ENCODE assay signal across 14 mouse cellular contexts in genomic region chr17:84039444-84039843, GRCm38 (mm10).
DNase-seq lines count a peak whose midpoint lies in the region; ATAC-seq and TF ChIP-seq lines count a peak whose summit lies in the region.
"Had no signal": no experiment of that assay in that cellular context is flagged by ENCODE, and none has a peak within 500 bp of the region (broad histone marks: within the 10 kb centered on the region; RNA-seq: fewer than 3 reads in every experiment).

No protein-coding gene starts in this region.

- H3K9me3 ChIP-seq in kidney, postnatal 0 days (replicated peaks; ENCODE audit: low read length), result 0 out of 2 replicates have a peak, but pooled peaks cover 5% of the 10 kb centered on the region
- H3K9me3 ChIP-seq in CH12.LX (replicated peaks; ENCODE audit: low read length), result peaks cover 2% of the 10 kb centered on the region
- H3K9me3 ChIP-seq in liver, postnatal 0 days (ENCODE audit: low read length), result no peaks in the 10 kb centered on the region
- H3K9me3 ChIP-seq: forebrain, embryonic 13.5 days had no signal

- peak; percentile 11 for TF ChIP-seq RAD21 in CH12.LX (IDR thresholded peaks at IDR 0.05; ENCODE audit: low read depth, low read length)

- TF ChIP-seq POLR2A in CH12.LX (IDR thresholded peaks at IDR 0.05; ENCODE audit: low read depth, low read length), result no peak

- H3K4me2 ChIP-seq in kidney, postnatal 0 days (ENCODE audit: low read length), result no peak overlapping the region
- no peak overlapping the region for H3K4me2 ChIP-seq in CH12.LX (ENCODE audit: insufficient read depth, low read depth, poor library complexity, severe bottlenecking)
- H3K4me2 ChIP-seq in liver, postnatal 0 days (ENCODE audit: low read depth, low read length), result no peak overlapping the region
- H3K4me2 ChIP-seq: embryonic facial prominence, embryonic 13.5 days; forebrain, embryonic 13.5 days; heart, embryonic 13.5 days; hindbrain, embryonic 14.5 days; limb, embryonic 12.5 days had no signal

- peak; percentile 39 for TF ChIP-seq CTCF in kidney, postnatal 0 days (IDR thresholded peaks at IDR 0.05; ENCODE audit: low read depth)
- peak; percentile 18 to 54; a peak in 2 of 4 replicates for TF ChIP-seq CTCF in CH12.LX (conservative IDR thresholded peaks at IDR 0.05 in 1 of 2, IDR thresholded peaks at IDR 0.05 in 1 of 2; ENCODE audit: low read depth in 2 of 2, low read length in 2 of 2)
- peak; percentile 53 for TF ChIP-seq CTCF in liver, postnatal 0 days (IDR thresholded peaks at IDR 0.05; ENCODE audit: low read depth)

- 86% methylated on average over 10 of the region's 10 CpGs for WGBS in kidney, postnatal 0 days
- 76% methylated on average over 10 of the region's 10 CpGs for WGBS in liver, postnatal 0 days (ENCODE audit: insufficient replicate concordance)

- no peak overlapping the region for H3K9ac ChIP-seq in kidney, postnatal 0 days (ENCODE audit: low read depth, low read length)
- H3K9ac ChIP-seq in CH12.LX (ENCODE audit: insufficient read depth, low read depth), result no peak overlapping the region
- H3K9ac ChIP-seq in liver, postnatal 0 days (replicated peaks), result no peak overlapping the region
- H3K9ac ChIP-seq: embryonic facial prominence, embryonic 13.5 days; forebrain, embryonic 13.5 days; heart, embryonic 13.5 days; hindbrain, embryonic 14.5 days had no signal

- no peak for TF ChIP-seq EP300 in CH12.LX (IDR thresholded peaks at IDR 0.05; ENCODE audit: low read length)
- no peak for TF ChIP-seq EP300 in liver, postnatal 0 days (IDR thresholded peaks at IDR 0.05; ENCODE audit: low read depth)

- in situ Hi-C loops in CH12.LX (cut with MboI; ENCODE audit: low pct_ligation_motif_present, low pct_unique_long_range_greater_than_20kb, low sequenced_read_pairs), result no loop called here

- no peaks in the 10 kb centered on the region for H3K79me2 ChIP-seq in CH12.LX (replicated peaks; ENCODE audit: control insufficient read depth, extremely low read depth, insufficient read depth, poor library complexity, severe bottlenecking)

- no peak overlapping the region for H3K4me3 ChIP-seq in kidney, postnatal 0 days (replicated peaks; ENCODE audit: low read depth, low read length)
- no peak overlapping the region for H3K4me3 ChIP-seq in CH12.LX (replicated peaks in 1 of 3; ENCODE audit: low read depth in 2 of 3, low read length in 2 of 3, poor library complexity in 1 of 3)
- no peak overlapping the region for H3K4me3 ChIP-seq in liver, postnatal 0 days (ENCODE audit: low read depth, low read length)
- H3K4me3 ChIP-seq: embryonic facial prominence, embryonic 13.5 days; forebrain, embryonic 13.5 days; heart, embryonic 13.5 days; limb, embryonic 12.5 days had no signal

- no peak for DNase-seq in kidney, postnatal 0 days (ENCODE audit: low spot score)
- no peak for DNase-seq in kidney, adult 18-20 months
- peak; percentile 37 for DNase-seq in CH12.LX (ENCODE audit: extremely low read depth)
- DNase-seq in WW6 (ENCODE audit: low read depth, low spot score), result peak; percentile 70
- no peak for DNase-seq in liver, postnatal 0 days
- DNase-seq in urinary bladder, adult 2 months (ENCODE audit: low spot score), result no peak
- no peak for DNase-seq in adrenal gland, postnatal 10 days
- DNase-seq: cerebellum, adult 9-11 months; lung, postnatal 10 days had no signal

- H3K27ac ChIP-seq in kidney, postnatal 0 days, result no peak overlapping the region
- no peak overlapping the region for H3K27ac ChIP-seq in CH12.LX (ENCODE audit: insufficient read depth, low read depth)
- no peak overlapping the region for H3K27ac ChIP-seq in liver, postnatal 0 days (ENCODE audit: low read depth)
- H3K27ac ChIP-seq: forebrain, embryonic 13.5 days; heart, embryonic 13.5 days; hindbrain, embryonic 14.5 days had no signal

- no peaks in the 10 kb centered on the region for H3K36me3 ChIP-seq in kidney, postnatal 0 days (ENCODE audit: insufficient read depth, low read length)
- no peaks in the 10 kb centered on the region for H3K36me3 ChIP-seq in CH12.LX (replicated peaks in 1 of 2; ENCODE audit: control insufficient read depth in 1 of 2, insufficient read depth in 1 of 2, low read length in 1 of 2)
- no peaks in the 10 kb centered on the region for H3K36me3 ChIP-seq in liver, postnatal 0 days (replicated peaks; ENCODE audit: insufficient read depth, low read length)
- H3K36me3 ChIP-seq: embryonic facial prominence, embryonic 13.5 days; heart, embryonic 13.5 days; limb, embryonic 12.5 days had no signal

- H3K27me3 ChIP-seq in kidney, postnatal 0 days (ENCODE audit: insufficient read depth, low read length), result no peaks in the 10 kb centered on the region
- no peaks in the 10 kb centered on the region for H3K27me3 ChIP-seq in CH12.LX (replicated peaks)
- H3K27me3 ChIP-seq in liver, postnatal 0 days (ENCODE audit: insufficient read depth, low read length), result no peaks in the 10 kb centered on the region
- H3K27me3 ChIP-seq: embryonic facial prominence, embryonic 13.5 days; forebrain, embryonic 13.5 days; heart, embryonic 13.5 days; limb, embryonic 12.5 days had no signal

- ATAC-seq in kidney, postnatal 0 days (replicated peaks; ENCODE audit: low FRiP score, low read depth), result no peak
- ATAC-seq in liver, postnatal 0 days, result no peak
- ATAC-seq: forebrain, embryonic 13.5 days had no signal

- peaks cover 21% of the 10 kb centered on the region for H3K4me1 ChIP-seq in kidney, postnatal 0 days (replicated peaks; ENCODE audit: insufficient read depth, low read length)
- H3K4me1 ChIP-seq in CH12.LX (ENCODE audit: control insufficient read depth in 1 of 2, insufficient read depth in 2 of 2), result peaks cover 2 to 14% of the 10 kb centered on the region in 2 experiments; a peak in 3 of 4 replicates
- H3K4me1 ChIP-seq in liver, postnatal 0 days (ENCODE audit: insufficient read depth), result peaks cover 16% of the 10 kb centered on the region

- dilution Hi-C loops in CH12.LX (cut with MboI; ENCODE audit: extremely low pct_ligation_motif_present, extremely low pct_unique_long_range_greater_than_20kb, low sequenced_read_pairs), result no loop called here

TF ChIP-seq in CH12.LX, 34 proteins besides CTCF, POLR2A, EP300 and RAD21:
- TF ChIP-seq ZC3H11A (IDR thresholded peaks at IDR 0.05; ENCODE audit: low read depth, low read length), result no peak
- TF ChIP-seq MAZ (IDR thresholded peaks at IDR 0.05; ENCODE audit: low read depth, low read length), result no peak
- peak; percentile 40 for TF ChIP-seq SMC3 (IDR thresholded peaks at IDR 0.05; ENCODE audit: low read depth, low read length)

Comparison
In these comparisons a context has a peak if more than half of its experiments do, and no peak if none do; other contexts are left out.
1. DNase-seq: peak in CH12.LX (single experiment) and WW6 (single experiment); none in kidney, postnatal 0 days (single experiment), kidney, adult 18-20 months (single experiment), liver, postnatal 0 days (single experiment), urinary bladder, adult 2 months (single experiment) and adrenal gland, postnatal 10 days (single experiment).
2. Peak in every context shown above with its lines, with median percentiles within 50 percentile points of each other: CTCF ChIP-seq.